Mouse (Mus musculus) E14TG2a.4 (cell line): ENCODE data around the gene 9230104L09Rik.
A peak's percentile ranks its signal among the peaks of the same experiment; 100 is the strongest.

Experiments used
- H3K27me3 ChIP-seq: 2 replicates; pipeline ENCODE4 v1.6.1; 2014; ENCODE audit warnings: low read length, control low read depth; ENCODE audit not compliant: insufficient read depth
- H3K36me3 ChIP-seq: 2 replicates; pipeline ENCODE4 v1.6.1; 2014; ENCODE audit warnings: low read length, control low read depth; ENCODE audit not compliant: insufficient read depth
- H3K4me1 ChIP-seq: replicated peaks from 2 replicates; pipeline ENCODE4 v1.6.1; 2014; ENCODE audit warnings: low read depth, low read length, control low read depth
- H3K4me3 ChIP-seq: replicated peaks from 2 replicates; pipeline ENCODE4 v1.5.1; 2014; ENCODE audit warnings: mild to moderate bottlenecking, low read length
- H3K9me3 ChIP-seq: 2 replicates; pipeline ENCODE4 v1.6.1; 2014; ENCODE audit warnings: low read length, control low read depth
- CTCF ChIP-seq: conservative IDR thresholded peaks from 2 replicates; pipeline ENCODE4 v1.5.1; 2014; ENCODE audit warnings: low read length
- NANOG ChIP-seq: IDR thresholded peaks from 2 replicates; pipeline ENCODE4 v1.6.1; 2014; ENCODE audit warnings: borderline replicate concordance, low read length, mixed read lengths
- POU5F1 ChIP-seq: IDR thresholded peaks from 2 replicates; pipeline ENCODE4 v1.6.1; 2014; ENCODE audit warnings: low read length, borderline replicate concordance

Gene 9230104L09Rik

DNA sequence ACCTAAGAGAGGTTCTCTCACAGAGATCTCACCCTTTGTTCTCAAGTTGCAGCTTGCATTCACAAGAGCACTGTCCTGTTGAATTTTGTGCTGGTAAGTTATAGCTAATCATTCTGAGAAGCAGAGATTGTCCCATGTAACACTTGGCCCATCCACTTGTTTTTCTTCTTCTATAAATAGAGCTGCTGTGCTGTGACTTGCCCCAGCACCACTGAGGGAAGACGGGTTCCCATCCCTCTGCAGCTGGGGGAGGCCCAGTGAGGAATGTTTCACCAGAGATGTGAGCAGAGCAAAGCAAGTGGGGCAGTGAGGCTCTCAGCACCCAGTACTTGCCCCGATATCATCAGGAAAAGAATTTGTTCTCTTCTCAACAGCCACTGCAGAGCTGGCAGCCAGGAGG is at the start of gene 9230104L09Rik:
Gene 9230104L09Rik (minus strand): TSS at position 73 of the 400 bp plus-strand sequence.
- no peaks in the 10 kb centered on the region; the same call in 1 of the 2 replicates for H3K4me1 ChIP-seq
- no peaks in the 10 kb centered on the region for H3K36me3 ChIP-seq
- H3K27me3 ChIP-seq = no peaks in the 10 kb centered on the region
- H3K4me3 ChIP-seq = no peak within 1 kb of the TSS
- TF ChIP-seq NANOG (no peak), CTCF (no peak), POU5F1 (no peak)
- no peaks in the 10 kb centered on the region for H3K9me3 ChIP-seq

DNA sequence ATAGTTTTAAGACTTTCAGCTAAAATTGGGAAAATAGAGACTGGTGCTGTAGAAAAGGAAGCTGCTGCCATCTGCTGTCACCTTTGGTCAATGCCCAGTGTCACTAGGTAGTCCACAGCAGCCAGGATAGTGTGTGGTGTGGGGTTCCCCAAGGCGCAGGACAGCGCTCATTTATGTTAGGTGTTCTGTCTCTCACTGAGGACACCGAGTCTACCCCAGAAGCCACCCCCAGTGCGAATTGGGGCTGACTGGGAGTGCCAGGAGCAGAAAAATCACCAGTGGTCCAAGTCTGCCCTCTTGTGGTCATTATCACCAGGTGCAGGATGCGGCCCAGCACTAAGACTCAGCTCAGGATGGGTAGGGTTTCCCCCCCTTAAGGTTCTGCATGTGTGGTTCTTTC is 37.4 kb upstream of the 9230104L09Rik start:
- TF ChIP-seq POU5F1 (no peak), CTCF (peak; percentile 82)
- H3K36me3 ChIP-seq = no peaks in the 10 kb centered on the region
- H3K4me3 ChIP-seq = no peak overlapping the region
- no peaks in the 10 kb centered on the region for H3K9me3 ChIP-seq
- peaks cover 17% of the 10 kb centered on the region for H3K4me1 ChIP-seq
- no peaks in the 10 kb centered on the region for H3K27me3 ChIP-seq

DNA sequence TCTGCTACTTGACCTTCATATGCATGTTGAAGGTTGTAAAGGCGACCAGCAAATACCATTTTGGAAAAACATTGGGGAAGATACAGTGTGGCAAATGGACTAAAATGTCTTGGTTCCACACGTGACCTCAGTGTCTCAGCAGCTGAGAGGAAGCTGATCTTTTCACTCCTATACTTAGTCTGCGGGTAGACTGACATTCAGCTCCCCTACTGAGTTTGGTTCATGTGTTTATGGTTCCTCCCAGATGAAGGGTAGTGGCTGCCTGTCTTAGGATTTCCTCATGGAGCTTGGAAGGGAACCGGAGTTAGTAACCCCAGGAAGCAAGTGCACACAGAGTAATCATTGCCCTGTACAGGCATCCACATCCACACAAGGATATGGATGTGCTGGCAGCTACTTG is 35.5 kb upstream of the 9230104L09Rik start:
- H3K9me3 ChIP-seq = no peaks in the 10 kb centered on the region
- peaks cover 17% of the 10 kb centered on the region for H3K4me1 ChIP-seq
- H3K4me3 ChIP-seq = no peak overlapping the region
- no peaks in the 10 kb centered on the region for H3K36me3 ChIP-seq
- TF ChIP-seq CTCF (no peak), NANOG (no peak), POU5F1 (no peak)
- H3K27me3 ChIP-seq = no peaks in the 10 kb centered on the region

DNA sequence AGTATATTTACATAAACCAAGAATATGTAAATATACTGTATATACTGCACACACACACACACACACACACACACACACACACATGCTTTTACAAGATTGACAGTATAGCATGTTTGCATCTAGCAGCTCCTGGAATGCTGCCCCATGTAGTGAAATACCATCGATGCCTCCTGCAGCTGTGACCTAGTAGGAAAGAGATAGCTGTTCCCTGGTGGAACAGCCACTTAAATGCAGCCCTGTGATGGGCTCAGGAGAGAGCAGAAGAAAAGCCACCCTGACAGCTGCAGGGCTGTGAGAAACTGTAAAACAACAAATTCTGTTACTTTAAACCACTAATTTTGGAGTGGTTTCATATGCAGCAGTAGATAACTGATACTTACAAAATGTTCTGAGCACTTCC is 31.4 kb upstream of the 9230104L09Rik start:
- H3K27me3 ChIP-seq = no peaks in the 10 kb centered on the region
- no peaks in the 10 kb centered on the region for H3K36me3 ChIP-seq
- no peak overlapping the region for H3K4me3 ChIP-seq
- TF ChIP-seq POU5F1 = no peak
- no peaks in the 10 kb centered on the region for H3K9me3 ChIP-seq
- H3K4me1 ChIP-seq = peaks cover 13% of the 10 kb centered on the region

DNA sequence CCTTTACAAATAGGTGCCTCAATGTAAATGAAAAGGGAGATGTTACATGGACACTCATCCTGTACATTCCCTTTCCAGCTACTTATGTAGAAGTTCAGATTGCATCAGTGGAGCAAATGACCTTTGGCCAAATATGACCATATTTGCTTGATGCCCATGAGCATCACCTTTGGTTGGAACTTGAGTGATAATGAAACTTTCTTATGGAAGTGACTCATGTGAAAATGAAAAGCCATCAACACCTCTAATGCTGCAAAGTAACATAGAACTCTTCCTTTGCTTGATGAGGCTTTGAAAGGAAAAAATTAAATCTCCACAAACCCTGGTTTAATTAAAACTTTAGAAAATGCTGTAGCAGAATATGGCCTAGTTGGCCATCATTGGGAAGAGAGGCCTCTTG is 28.3 kb upstream of the 9230104L09Rik start:
- TF ChIP-seq NANOG (no peak), CTCF (no peak), POU5F1 (no peak)
- H3K9me3 ChIP-seq = no peaks in the 10 kb centered on the region
- H3K4me3 ChIP-seq = no peak overlapping the region
- H3K4me1 ChIP-seq = peaks cover 15% of the 10 kb centered on the region
- H3K27me3 ChIP-seq = no peaks in the 10 kb centered on the region
- no peaks in the 10 kb centered on the region for H3K36me3 ChIP-seq

DNA sequence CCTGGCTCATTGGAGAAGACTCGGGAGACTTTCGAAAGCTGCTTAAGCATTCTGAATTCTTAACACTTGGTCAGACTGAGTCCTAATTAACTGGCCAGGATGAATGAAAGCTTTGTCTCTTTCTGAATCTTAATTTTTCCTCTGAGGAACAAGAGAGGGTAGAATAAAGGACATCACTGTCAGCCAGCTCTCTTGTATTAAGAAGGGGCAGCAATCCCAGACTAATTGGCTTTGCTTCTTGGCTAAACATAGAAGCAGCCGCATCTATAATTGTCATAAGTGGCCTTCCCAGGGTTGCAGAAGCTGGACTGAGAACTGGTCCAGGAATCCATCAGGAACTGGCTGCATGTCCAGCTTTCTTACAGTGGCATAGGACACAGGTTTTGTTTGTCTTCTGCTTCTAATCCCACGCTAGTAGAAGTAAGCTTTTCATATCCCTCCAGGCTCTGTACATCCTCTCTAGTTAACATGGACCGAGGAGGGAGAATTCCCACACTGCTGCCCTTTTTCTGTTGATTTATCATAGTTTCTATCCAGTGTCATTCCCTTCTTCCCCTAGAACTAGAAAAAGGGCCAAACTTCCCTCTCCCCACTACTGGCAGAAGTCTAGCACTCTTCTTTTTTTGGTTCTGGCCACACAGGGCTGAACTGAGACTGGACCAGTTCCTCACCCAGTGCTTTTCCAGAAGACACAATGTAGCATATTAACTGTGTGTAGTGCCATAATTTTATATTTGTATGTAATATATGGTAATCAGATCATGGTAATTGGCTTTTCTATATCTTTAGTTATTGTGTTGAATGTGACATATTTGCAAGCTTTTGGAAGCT is 25.4 kb upstream of the 9230104L09Rik start:
- Histone ChIP-seq H3K4me1 (peaks cover 22% of the 10 kb centered on the region), H3K4me3 (no peak overlapping the region), H3K36me3 (no peaks in the 10 kb centered on the region), H3K27me3 (no peaks in the 10 kb centered on the region), H3K9me3 (no peaks in the 10 kb centered on the region)
- TF ChIP-seq NANOG (no peak), POU5F1 (no peak), CTCF (no peak)

DNA sequence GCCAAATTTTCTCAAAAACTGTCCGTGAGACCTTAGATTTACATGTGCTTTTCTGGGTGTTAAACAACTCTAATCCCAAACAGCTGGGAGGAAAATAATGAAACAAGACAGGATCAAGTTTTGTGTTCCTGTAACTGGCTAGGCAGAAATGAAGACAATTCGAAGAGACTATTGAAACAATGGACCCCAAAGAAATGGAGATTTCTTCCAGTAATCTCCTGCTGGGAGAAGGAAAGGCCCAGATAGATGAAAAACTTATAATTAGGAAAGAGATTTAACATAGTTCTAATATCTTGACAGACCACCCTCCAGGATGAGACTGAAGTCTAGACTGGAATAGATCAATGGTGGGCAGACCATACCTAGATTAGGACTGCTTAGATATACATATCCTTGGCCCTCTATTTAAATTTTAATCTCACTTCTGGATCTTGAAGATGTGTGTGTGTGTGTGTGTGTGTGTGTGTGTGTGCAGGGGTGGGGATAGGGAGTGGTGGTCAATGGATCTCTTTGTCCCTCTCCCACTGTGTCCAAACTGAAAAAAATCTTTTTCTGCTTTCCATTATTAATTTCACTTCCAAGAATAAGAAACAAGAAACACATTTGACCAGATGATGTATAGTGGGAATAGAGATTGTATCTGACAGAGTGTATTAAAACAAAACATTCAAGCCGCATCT is 24.6 kb upstream of the 9230104L09Rik start:
- Histone ChIP-seq H3K36me3 (no peaks in the 10 kb centered on the region), H3K4me1 (peaks cover 28% of the 10 kb centered on the region), H3K27me3 (no peaks in the 10 kb centered on the region), H3K4me3 (no peak overlapping the region), H3K9me3 (no peaks in the 10 kb centered on the region)
- TF ChIP-seq POU5F1 (no peak), CTCF (no peak), NANOG (no peak)

DNA sequence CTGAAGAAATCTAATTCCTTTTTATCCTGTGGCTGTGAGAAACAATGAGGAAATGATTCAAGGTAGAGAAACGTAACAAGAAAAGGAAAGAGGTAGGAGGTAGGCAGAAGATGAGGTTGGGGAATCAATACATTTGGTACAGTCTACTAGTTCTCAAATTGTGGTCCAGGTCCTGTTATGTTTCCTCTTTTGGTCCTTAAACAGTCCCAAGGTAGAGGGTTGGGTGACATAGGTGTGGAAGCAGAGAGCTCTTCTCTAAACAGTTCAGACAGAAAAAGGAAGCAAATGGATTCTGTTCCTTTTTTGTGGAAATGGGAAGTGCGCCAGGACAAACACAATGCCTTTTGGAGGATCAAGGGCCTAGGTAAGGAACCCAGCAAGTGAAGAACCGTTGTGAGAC is 24.0 kb upstream of the 9230104L09Rik start:
- H3K36me3 ChIP-seq = no peaks in the 10 kb centered on the region
- H3K4me3 ChIP-seq = no peak overlapping the region
- no peaks in the 10 kb centered on the region for H3K9me3 ChIP-seq
- H3K4me1 ChIP-seq = peaks cover 28% of the 10 kb centered on the region
- no peaks in the 10 kb centered on the region for H3K27me3 ChIP-seq
- TF ChIP-seq POU5F1 (no peak), NANOG (no peak), CTCF (no peak)
